Mouse (Mus musculus): ENCODE data around the gene Olfr568.

DNA sequence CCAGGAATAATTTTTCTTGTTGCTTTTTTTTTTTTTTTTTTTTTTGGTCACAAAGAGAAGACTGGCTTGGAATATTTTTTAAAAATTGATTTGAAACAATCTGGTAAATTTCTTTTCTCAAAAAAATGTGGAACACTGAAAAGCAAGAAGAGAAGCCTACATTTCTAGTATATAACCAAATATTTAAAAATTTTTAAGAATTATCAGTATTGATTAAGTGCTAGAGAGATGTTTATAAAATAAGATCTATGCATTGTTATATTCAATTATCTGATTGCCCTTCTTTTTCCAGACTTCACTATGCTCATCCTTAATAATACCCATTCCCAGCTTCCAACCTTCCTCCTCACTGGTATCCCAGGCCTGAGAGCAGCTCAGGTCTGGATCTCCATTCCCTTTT is at the start of gene Olfr568:
- TF ChIP-seq CTCF (IDR thresholded peaks at IDR 0.05; ENCODE audit: low read depth) (no peak), EP300 (optimal IDR thresholded peaks at IDR 0.05) (no peak)
